Mouse (Mus musculus) adrenal gland, postnatal 4 days (tissue): ENCODE results near the gene Rfc2. TPM values are rescaled to one million over a fixed set of nuclear protein-coding genes. Genes with fewer than 3 reads are reported as not detected.
"Not testable (repeated sequence)": the region's sequence is repeated elsewhere in the genome, so short reads cannot be mapped to it uniquely, and the experiment has no call there.

ENCODE experiments used
- DNase-seq, 2 experiments: peaks; one replicate each; pipeline ENCODE4 v3.0.0; 2021 to 2022; ENCODE audit warnings: low spot score in 2 of 2, mixed read lengths in 2 of 2
- microRNA-seq: library from miRNA; unstranded; fragments of <30 nt; microRNA quantifications from one replicate; pipeline ENCODE4 v1.2.0, GENCODE M21; 2021
- total RNA-seq, 2 experiments: library from RNA; stranded (reverse); gene quantifications; 2 replicates each; pipeline ENCODE4 v1.2.3; 2021

The Rfc2 gene
- total RNA-seq, 2 experiments from 2014 or later = 81.0 to 85.3 TPM

DNA sequence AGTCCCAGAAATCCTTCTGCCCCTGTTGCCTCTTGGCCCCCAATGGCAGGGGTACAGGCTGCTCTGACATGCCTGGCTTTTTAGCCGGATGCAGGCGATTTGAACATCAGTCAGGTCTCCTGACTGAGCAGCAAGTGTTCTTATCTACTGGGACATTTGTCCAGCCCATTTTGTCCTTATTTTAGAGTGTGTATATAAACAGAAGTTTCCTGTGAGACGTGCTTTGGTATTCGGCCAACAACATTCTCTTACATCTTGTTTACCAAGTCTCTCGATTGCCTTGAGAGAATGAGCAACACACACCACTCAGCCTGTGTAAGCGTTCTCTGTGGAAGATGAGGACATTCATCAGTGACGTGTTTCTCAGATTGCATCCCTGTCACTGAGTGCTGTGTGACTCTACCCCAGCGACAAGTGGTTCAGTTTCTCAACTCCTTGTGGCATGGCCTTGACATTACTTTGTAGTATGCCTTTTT lies 63.5 kb downstream of the Rfc2 start:
- DNase-seq = no peak

DNA sequence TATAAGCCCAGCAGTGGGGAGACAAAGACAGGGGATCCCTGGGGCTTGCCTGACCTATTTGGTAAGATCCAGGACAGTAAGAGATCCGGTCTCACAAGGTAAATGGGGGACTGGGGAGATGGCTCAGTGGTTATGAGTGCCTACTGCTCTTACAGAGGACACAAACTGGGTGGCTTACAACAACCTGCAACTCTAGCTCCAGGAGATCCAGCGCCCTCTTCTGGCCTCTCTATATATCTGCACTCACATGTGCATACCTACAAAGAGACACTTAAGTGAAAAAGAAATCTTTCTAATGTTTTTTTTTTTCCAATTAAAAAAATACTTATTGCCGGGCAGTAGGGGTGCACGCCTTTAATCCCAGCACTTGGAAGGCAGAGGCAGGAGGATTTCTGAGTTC lies 65.3 kb downstream of the Rfc2 start:
- no peak for DNase-seq

DNA sequence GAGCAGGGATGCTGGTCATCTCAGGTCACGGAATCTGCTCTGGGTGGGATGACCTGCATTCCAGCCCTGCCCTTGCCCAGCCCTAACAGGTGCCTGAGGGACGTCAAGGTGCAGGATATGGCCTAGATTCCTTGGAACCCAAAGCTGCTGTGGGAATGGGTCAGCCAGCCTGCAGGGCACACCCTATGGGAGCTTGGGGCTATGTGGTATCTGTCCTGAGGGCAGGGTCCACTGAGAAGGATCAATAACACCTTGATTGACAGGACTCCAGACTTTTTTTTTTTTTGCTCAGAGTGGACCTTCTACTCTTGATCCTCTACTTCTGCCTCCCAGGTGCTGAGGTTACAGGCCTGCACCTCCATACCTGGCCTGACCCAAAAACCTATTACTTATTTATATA lies 66.2 kb downstream of the Rfc2 start:
- DNase-seq = no peak

- DNase-seq = not testable (repeated sequence)
These were observed 67.8 kb downstream of the Rfc2 start for GRCm38 (mm10) chr5:134648976-134649375.

DNA sequence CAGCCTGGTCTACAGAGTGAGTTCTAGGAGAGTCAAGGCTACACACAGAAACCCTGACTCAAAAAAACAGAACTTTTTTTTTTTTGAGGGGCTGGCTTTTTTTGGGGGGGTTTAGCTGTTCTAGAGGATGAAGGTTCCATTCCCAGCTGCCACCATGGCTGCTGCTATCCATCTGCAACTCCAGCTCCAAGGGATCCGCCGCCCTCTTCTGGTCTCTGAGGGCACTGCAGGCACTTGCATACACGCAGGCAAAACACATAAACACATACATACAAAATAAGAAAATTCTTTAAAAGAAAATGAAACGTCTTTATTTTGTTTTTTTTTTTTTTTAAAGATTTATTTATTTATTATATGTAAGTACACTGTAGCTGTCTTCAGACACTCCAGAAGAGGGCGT lies 69.8 kb downstream of the Rfc2 start:
- no peak for DNase-seq

Small RNAs within 50 kb of the gene (microRNA-seq; reads per million reads assigned to microRNA genes)
- gene Mir7228 = not detected

Other genes starting within 250 kb of the Rfc2 start
- 100 to 1,000 TPM in 1 of 2 experiments, 10 to 100 TPM in 1; 93.5 to 104 TPM for gene Gtf2ird1, start 124.7 kb upstream of the Rfc2 start, total RNA-seq
- gene Clip2, start 28.9 kb upstream of the Rfc2 start, total RNA-seq = 10 to 100 TPM; 24.7 to 29.6 TPM
- gene Syna, start 21.2 kb upstream of the Rfc2 start, total RNA-seq = under 1 TPM in 1 of 2 experiments, not detected in 1; 0.20 TPM
- 1 to 10 TPM; 4.3 to 4.4 TPM for gene Lat2, start 33.7 kb downstream of the Rfc2 start, total RNA-seq
- 100 to 1,000 TPM; 336 to 353 TPM for gene Eif4h, start 58.1 kb downstream of the Rfc2 start, total RNA-seq
- gene Limk1, start 107.2 kb downstream of the Rfc2 start, total RNA-seq = 10 to 100 TPM; 31.1 to 32.3 TPM
- 100 to 1,000 TPM; 192 to 231 TPM for gene Eln, start 166.0 kb downstream of the Rfc2 start, total RNA-seq